Mouse (Mus musculus): ENCODE data around the gene Clec11a. TPM values are rescaled to one million over a fixed set of nuclear protein-coding genes. Genes with fewer than 3 reads are reported as not detected.

Gene Clec11a
- polyA plus RNA-seq, 1 experiment from 2014 or later = 6.7 TPM

- H3K27me3 ChIP-seq (replicated peaks; ENCODE audit: control insufficient read depth, insufficient read depth, low read length) = no peaks in the 10 kb centered on the region
- no peaks in the 10 kb centered on the region for H3K9me3 ChIP-seq (ENCODE audit: control insufficient read depth, low read length)
- no peak overlapping the region for H3K9ac ChIP-seq (ENCODE audit: low read depth, low read length)
- H3K27ac ChIP-seq (ENCODE audit: low read length) = no peak overlapping the region
- 62% methylated on average over 15 of the region's 15 CpGs for WGBS
- H3K36me3 ChIP-seq (ENCODE audit: control insufficient read depth, insufficient read depth, low read length) = peaks cover 22% of the 10 kb centered on the region
- H3K4me1 ChIP-seq (ENCODE audit: control insufficient read depth, insufficient read depth, low read length) = peaks cover 5% of the 10 kb centered on the region; the same call in 1 of the 2 replicates
- no peak overlapping the region for H3K4me3 ChIP-seq (ENCODE audit: low read length)
- H3K4me2 ChIP-seq (ENCODE audit: low read depth, low read length) = no peak overlapping the region
- peak; percentile 4; the same call in 1 of the 2 replicates for ATAC-seq
These were observed 53.6 kb downstream of the Clec11a start for GRCm38 (mm10) chr7:44253023-44253616.

Other genes starting within 250 kb of the Clec11a start
- gene Klk1b21, start 204.6 kb downstream of the Clec11a start, polyA plus RNA-seq (2015; fragmentation: Nextera tagmentation; extraction: Ambion mirVana) = not detected in 2 replicates
- not detected in 2 replicates for gene Klk1b22, start 194.2 kb downstream of the Clec11a start, polyA plus RNA-seq (2015; fragmentation: Nextera tagmentation; extraction: Ambion mirVana)
- gene Klk1b16, start 170.1 kb downstream of the Clec11a start, polyA plus RNA-seq (2015; fragmentation: Nextera tagmentation; extraction: Ambion mirVana) = 0.20 TPM in 1 of 2 replicates, not detected in the other
- gene Klk1b24, start 118.7 kb downstream of the Clec11a start, polyA plus RNA-seq (2015; fragmentation: Nextera tagmentation; extraction: Ambion mirVana) = not detected in 2 replicates
- gene Klk1b3, start 108.7 kb downstream of the Clec11a start, polyA plus RNA-seq (2015; fragmentation: Nextera tagmentation; extraction: Ambion mirVana) = 0.21 and 0.55 TPM in 2 replicates
- 0.16 and 0.37 TPM in 2 replicates for gene Klk1b4, start 99.5 kb downstream of the Clec11a start, polyA plus RNA-seq (2015; fragmentation: Nextera tagmentation; extraction: Ambion mirVana)
- gene Klk1b5, start 91.0 kb downstream of the Clec11a start, polyA plus RNA-seq (2015; fragmentation: Nextera tagmentation; extraction: Ambion mirVana) = 0.10 and 0.16 TPM in 2 replicates
- gene Klk1, start 81.5 kb downstream of the Clec11a start, polyA plus RNA-seq (2015; fragmentation: Nextera tagmentation; extraction: Ambion mirVana) = 44.2 and 51.8 TPM in 2 replicates
- 0.09 TPM in 1 of 2 replicates, not detected in the other for gene Gm36864, start 70.7 kb downstream of the Clec11a start, polyA plus RNA-seq (2015; fragmentation: Nextera tagmentation; extraction: Ambion mirVana)
- gene 1700028J19Rik, start 60.2 kb downstream of the Clec11a start, polyA plus RNA-seq (2015; fragmentation: Nextera tagmentation; extraction: Ambion mirVana) = 1.4 and 1.6 TPM in 2 replicates
- gene 2410002F23Rik, start 60.2 kb downstream of the Clec11a start, polyA plus RNA-seq (2015; fragmentation: Nextera tagmentation; extraction: Ambion mirVana) = 101 and 114 TPM in 2 replicates
- gene Acp4, start 49.5 kb downstream of the Clec11a start, polyA plus RNA-seq (2015; fragmentation: Nextera tagmentation; extraction: Ambion mirVana) = not detected in 2 replicates
- gene Gm15517, start 45.5 kb downstream of the Clec11a start, polyA plus RNA-seq (2015; fragmentation: Nextera tagmentation; extraction: Ambion mirVana) = not detected in 2 replicates
- 1.2 and 1.5 TPM in 2 replicates for gene Shank1, start 3.4 kb upstream of the Clec11a start, polyA plus RNA-seq (2015; fragmentation: Nextera tagmentation; extraction: Ambion mirVana)
- gene Syt3, start 77.2 kb upstream of the Clec11a start, polyA plus RNA-seq (2015; fragmentation: Nextera tagmentation; extraction: Ambion mirVana) = 0.82 and 1.2 TPM in 2 replicates
- 0.66 and 0.88 TPM in 2 replicates for gene 1700008O03Rik, start 78.9 kb upstream of the Clec11a start, polyA plus RNA-seq (2015; fragmentation: Nextera tagmentation; extraction: Ambion mirVana)
- 0.31 and 0.43 TPM in 2 replicates for gene Lrrc4b, start 122.1 kb upstream of the Clec11a start, polyA plus RNA-seq (2015; fragmentation: Nextera tagmentation; extraction: Ambion mirVana)
- 2.3 and 2.4 TPM in 2 replicates for gene Aspdh, start 158.5 kb upstream of the Clec11a start, polyA plus RNA-seq (2015; fragmentation: Nextera tagmentation; extraction: Ambion mirVana)
- gene Josd2, start 161.1 kb upstream of the Clec11a start, polyA plus RNA-seq (2015; fragmentation: Nextera tagmentation; extraction: Ambion mirVana) = 83.5 and 86.3 TPM in 2 replicates
- gene Emc10, start 189.6 kb upstream of the Clec11a start, polyA plus RNA-seq (2015; fragmentation: Nextera tagmentation; extraction: Ambion mirVana) = 77.2 and 87.0 TPM in 2 replicates
- 5.9 and 6.2 TPM in 2 replicates for gene Fam71e1, start 189.7 kb upstream of the Clec11a start, polyA plus RNA-seq (2015; fragmentation: Nextera tagmentation; extraction: Ambion mirVana)
- gene Mybpc2, start 217.8 kb upstream of the Clec11a start, polyA plus RNA-seq (2015; fragmentation: Nextera tagmentation; extraction: Ambion mirVana) = 0.38 and 0.45 TPM in 2 replicates
- 0.39 and 0.48 TPM in 2 replicates for gene Spib, start 225.2 kb upstream of the Clec11a start, polyA plus RNA-seq (2015; fragmentation: Nextera tagmentation; extraction: Ambion mirVana)
- gene Pold1, start 241.9 kb upstream of the Clec11a start, polyA plus RNA-seq (2015; fragmentation: Nextera tagmentation; extraction: Ambion mirVana) = 68.5 and 76.4 TPM in 2 replicates
- 79.3 and 83.3 TPM in 2 replicates for gene Nr1h2, start 247.0 kb upstream of the Clec11a start, polyA plus RNA-seq (2015; fragmentation: Nextera tagmentation; extraction: Ambion mirVana)